Mouse (Mus musculus) heart, postnatal 0 days (tissue): ENCODE measurements around the gene 1110051M20Rik. TPM values are rescaled to one million over a fixed set of nuclear protein-coding genes. Genes with fewer than 3 reads are reported as not detected.

ENCODE experiments used
- ATAC-seq: fragments of 200-750 bp; cut with Nextera tagmentation; 2 replicates; pipeline ENCODE4 v1.8.0; 2017; ENCODE audit warnings: low read depth, moderate number of reproducible peaks, moderate library complexity; ENCODE audit not compliant: insufficient read depth
- DNase-seq: peaks from one replicate; pipeline ENCODE4 v3.0.0-alpha.2; 2016; ENCODE audit warnings: low spot score
- H3K27ac ChIP-seq: fragments of 300-500 bp; sonication (generic); 2 replicates; pipeline ENCODE4 v1.5.1; 2014; ENCODE audit warnings: low read depth, mild to moderate bottlenecking
- H3K27me3 ChIP-seq: fragments of 300-500 bp; sonication (generic); 2 replicates; pipeline ENCODE4 v1.6.1; 2014; ENCODE audit warnings: low read length, mixed read lengths; ENCODE audit not compliant: control insufficient read depth, insufficient read depth
- H3K36me3 ChIP-seq: fragments of 300-500 bp; sonication (generic); replicated peaks from 2 replicates; pipeline ENCODE4 v1.6.1; 2014; ENCODE audit warnings: low read length, mixed read lengths; ENCODE audit not compliant: control insufficient read depth, insufficient read depth
- H3K4me1 ChIP-seq: fragments of 300-500 bp; sonication (generic); 2 replicates; pipeline ENCODE4 v1.6.1; 2014; ENCODE audit warnings: antibody characterized with exemption; ENCODE audit not compliant: control insufficient read depth, insufficient read depth
- H3K4me2 ChIP-seq: fragments of 300-500 bp; sonication (generic); 2 replicates; pipeline ENCODE4 v1.6.1; 2014; ENCODE audit warnings: low read depth, mild to moderate bottlenecking, low read length, moderate library complexity
- H3K4me3 ChIP-seq: fragments of 300-500 bp; sonication (generic); 2 replicates; pipeline ENCODE4 v1.5.1; 2014; ENCODE audit warnings: low read depth, low read length
- H3K9ac ChIP-seq: fragments of 300-500 bp; sonication (generic); replicated peaks from 2 replicates; pipeline ENCODE4 v1.6.1; 2014; ENCODE audit warnings: low read depth, low read length, mixed read lengths
- H3K9me3 ChIP-seq: fragments of 300-500 bp; sonication (generic); replicated peaks from 2 replicates; pipeline ENCODE4 v1.6.1; 2016; ENCODE audit warnings: low read length; ENCODE audit not compliant: control insufficient read depth
- CTCF ChIP-seq: IDR thresholded peaks from 2 replicates; pipeline ENCODE4 v1.5.1; 2016; ENCODE audit warnings: antibody characterized with exemption, control low read depth, low read depth
- EP300 ChIP-seq: IDR thresholded peaks from 2 replicates; pipeline ENCODE4 v1.6.1; 2016; ENCODE audit warnings: antibody characterized with exemption, low read depth
- WGBS: fragments of 180-500 bp; shearing (Covaris S2); extraction: QIAGEN DNeasy Blood & Tissue Kit; methylation state at CpG from one replicate; pipeline ENCODE4 v1.1.7; 2014; 5-methylcytosine and 5-hydroxymethylcytosine counted together
- polyA plus RNA-seq: library from polyadenylated mRNA; unstranded; fragments of >200 nt; fragmentation: Nextera tagmentation; extraction: Ambion mirVana; gene quantifications from 2 replicates; pipeline ENCODE4 v1.2.1, GENCODE M21; 2015
- total RNA-seq: library from RNA; depleted of rRNA; stranded (reverse); fragments of >200 nt; gene quantifications from 2 replicates; pipeline ENCODE4 v1.2.3, GENCODE M21; 2014; ENCODE audit warnings: low replicate concordance

The 1110051M20Rik gene
- total and polyA plus RNA-seq, 2 experiments from 2014 or later: 27.8 to 32.0 TPM

GRCm38 (mm10) chr2:91324346-91324745 lies 120.2 kb downstream of the 1110051M20Rik start:
- no peak for TF ChIP-seq CTCF
- no peak for TF ChIP-seq EP300
- no peak overlapping the region for H3K27ac ChIP-seq
- no peak overlapping the region for H3K4me3 ChIP-seq

GRCm38 (mm10) chr2:91322490-91322889 lies 122.0 kb downstream of the 1110051M20Rik start:
- Histone ChIP-seq H3K4me2 (no peak overlapping the region), H3K4me3 (no peak overlapping the region), H3K4me1 (0 out of 2 replicates have a peak, but pooled peaks cover 3% of the 10 kb centered on the region), H3K36me3 (no peaks in the 10 kb centered on the region), H3K9ac (no peak overlapping the region), H3K9me3 (no peaks in the 10 kb centered on the region), H3K27me3 (no peaks in the 10 kb centered on the region), H3K27ac (no peak overlapping the region)
- no peak for DNase-seq
- no peak for TF ChIP-seq CTCF
- no peak for TF ChIP-seq EP300
- WGBS: 86% methylated on average over 4 of the region's 4 CpGs
- no peak for ATAC-seq

More at GRCm38 (mm10) chr2:91324346-91324745, 120.2 kb downstream of the 1110051M20Rik start:
- Histone ChIP-seq H3K27me3 (no peaks in the 10 kb centered on the region), H3K9me3 (no peaks in the 10 kb centered on the region), H3K36me3 (no peaks in the 10 kb centered on the region), H3K4me1 (0 out of 2 replicates have a peak, but pooled peaks cover 3% of the 10 kb centered on the region), H3K9ac (no peak overlapping the region), H3K4me2 (no peak overlapping the region)
- no peak for ATAC-seq
- WGBS: 83% methylated on average over 1 of the region's 1 CpGs
- DNase-seq: no peak

GRCm38 (mm10) chr2:91321923-91322322 lies 122.6 kb downstream of the 1110051M20Rik start:
- Histone ChIP-seq H3K4me1 (0 out of 2 replicates have a peak, but pooled peaks cover 3% of the 10 kb centered on the region), H3K4me2 (no peak overlapping the region), H3K27ac (no peak overlapping the region), H3K27me3 (no peaks in the 10 kb centered on the region), H3K9ac (no peak overlapping the region), H3K4me3 (no peak overlapping the region), H3K9me3 (no peaks in the 10 kb centered on the region), H3K36me3 (no peaks in the 10 kb centered on the region)
- no peak for TF ChIP-seq EP300
- TF ChIP-seq CTCF: no peak
- 86% methylated on average over 2 of the region's 2 CpGs for WGBS
- ATAC-seq (no peak), DNase-seq (no peak)

- no peak for DNase-seq
- ATAC-seq: no peak
- Histone ChIP-seq H3K36me3 (no peaks in the 10 kb centered on the region), H3K27ac (no peak overlapping the region), H3K4me1 (0 out of 2 replicates have a peak, but pooled peaks cover 3% of the 10 kb centered on the region), H3K4me3 (no peak overlapping the region), H3K9me3 (no peaks in the 10 kb centered on the region), H3K27me3 (no peaks in the 10 kb centered on the region), H3K4me2 (no peak overlapping the region), H3K9ac (no peak overlapping the region)
- 58% methylated on average over 10 of the region's 10 CpGs for WGBS
- TF ChIP-seq CTCF (no peak), EP300 (no peak)
Measured at GRCm38 (mm10) chr2:91320559-91321529, 123.7 kb downstream of the 1110051M20Rik start.

GRCm38 (mm10) chr2:91314184-91314583 lies 130.3 kb downstream of the 1110051M20Rik start:
- no peak for TF ChIP-seq CTCF
- no peak for TF ChIP-seq EP300
- Histone ChIP-seq H3K9ac (no peak overlapping the region), H3K27me3 (no peaks in the 10 kb centered on the region), H3K4me3 (no peak overlapping the region), H3K4me2 (no peak overlapping the region), H3K4me1 (peaks cover 3% of the 10 kb centered on the region; the same call in 1 of the 2 replicates), H3K9me3 (no peaks in the 10 kb centered on the region), H3K27ac (no peak overlapping the region), H3K36me3 (no peaks in the 10 kb centered on the region)
- no peak for ATAC-seq
- no peak for DNase-seq
- WGBS: 67% methylated on average over 7 of the region's 7 CpGs
